Mouse (Mus musculus) forebrain, embryonic 13.5 days (tissue): ENCODE results near the gene Rnf43. TPM values are rescaled to one million over a fixed set of nuclear protein-coding genes. Genes with fewer than 3 reads are reported as not detected.
A peak's percentile ranks its signal among the peaks of the same experiment; 100 is the strongest.

Source experiments
- ATAC-seq: fragments of 200-750 bp; cut with Nextera tagmentation; 2 replicates; pipeline ENCODE4 v1.8.0; 2017
- H3K27ac ChIP-seq: fragments of 300-500 bp; sonication (generic); 2 replicates; pipeline ENCODE4 v1.5.1; 2015; ENCODE audit warnings: inconsistent platforms, mild to moderate bottlenecking, moderate library complexity
- H3K27me3 ChIP-seq: fragments of 300-500 bp; sonication (generic); 2 replicates; pipeline ENCODE4 v1.6.1; 2015; ENCODE audit warnings: mild to moderate bottlenecking, inconsistent platforms
- H3K36me3 ChIP-seq: fragments of 300-500 bp; sonication (generic); 2 replicates; pipeline ENCODE4 v1.6.1; 2015; ENCODE audit warnings: mild to moderate bottlenecking, inconsistent platforms; ENCODE audit not compliant: poor library complexity, severe bottlenecking
- H3K4me1 ChIP-seq: fragments of 300-500 bp; sonication (generic); 2 replicates; pipeline ENCODE4 v1.6.1; 2015; ENCODE audit warnings: inconsistent platforms
- H3K4me2 ChIP-seq: fragments of 300-500 bp; sonication (generic); 2 replicates; pipeline ENCODE4 v1.6.1; 2015; ENCODE audit warnings: inconsistent platforms, mild to moderate bottlenecking, moderate library complexity
- H3K4me3 ChIP-seq: fragments of 300-500 bp; sonication (generic); 2 replicates; pipeline ENCODE4 v1.5.1; 2015; ENCODE audit warnings: mild to moderate bottlenecking, inconsistent platforms
- H3K9ac ChIP-seq: fragments of 300-500 bp; sonication (generic); 2 replicates; pipeline ENCODE4 v1.6.1; 2015; ENCODE audit warnings: mild to moderate bottlenecking, inconsistent platforms
- H3K9me3 ChIP-seq: fragments of 300-500 bp; sonication (generic); replicated peaks from 2 replicates; pipeline ENCODE4 v1.6.1; 2016; ENCODE audit warnings: inconsistent platforms
- WGBS: fragments of 180-500 bp; shearing (Covaris S2); methylation state at CpG from one replicate; pipeline ENCODE4 v1.1.7; 2015; 5-methylcytosine and 5-hydroxymethylcytosine counted together
- polyA plus RNA-seq: library from polyadenylated mRNA; unstranded; fragments of >200 nt; fragmentation: Nextera tagmentation; extraction: Ambion mirVana; gene quantifications from 2 replicates; pipeline ENCODE4 v1.2.1, GENCODE M21; 2015

Gene Rnf43
- polyA plus RNA-seq, 1 experiment from 2014 or later, result 0.70 TPM

DNA sequence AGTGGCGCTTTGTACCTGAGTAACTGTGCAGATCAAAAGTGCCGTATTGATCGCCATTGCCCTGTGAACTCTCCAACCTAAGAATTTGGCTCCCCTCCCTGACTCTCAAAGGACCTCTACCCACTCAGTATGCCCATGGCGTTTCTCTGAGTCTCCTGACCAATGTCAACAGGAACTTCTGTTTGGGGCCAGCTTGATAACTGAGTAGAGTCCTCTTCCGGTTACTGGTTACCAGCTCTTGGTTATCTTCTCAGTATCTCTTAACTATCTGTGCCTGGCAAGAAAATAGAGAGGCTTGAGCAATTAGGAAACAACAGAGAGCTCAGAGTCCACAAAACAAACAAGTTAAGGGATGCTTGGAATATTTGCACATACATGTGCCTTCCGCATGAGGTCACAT lies 38.6 kb downstream of the Rnf43 start:
- 88% methylated on average over 6 of the region's 6 CpGs for WGBS
- Histone ChIP-seq H3K4me3 (no peak overlapping the region), H3K9me3 (no peaks in the 10 kb centered on the region)

DNA sequence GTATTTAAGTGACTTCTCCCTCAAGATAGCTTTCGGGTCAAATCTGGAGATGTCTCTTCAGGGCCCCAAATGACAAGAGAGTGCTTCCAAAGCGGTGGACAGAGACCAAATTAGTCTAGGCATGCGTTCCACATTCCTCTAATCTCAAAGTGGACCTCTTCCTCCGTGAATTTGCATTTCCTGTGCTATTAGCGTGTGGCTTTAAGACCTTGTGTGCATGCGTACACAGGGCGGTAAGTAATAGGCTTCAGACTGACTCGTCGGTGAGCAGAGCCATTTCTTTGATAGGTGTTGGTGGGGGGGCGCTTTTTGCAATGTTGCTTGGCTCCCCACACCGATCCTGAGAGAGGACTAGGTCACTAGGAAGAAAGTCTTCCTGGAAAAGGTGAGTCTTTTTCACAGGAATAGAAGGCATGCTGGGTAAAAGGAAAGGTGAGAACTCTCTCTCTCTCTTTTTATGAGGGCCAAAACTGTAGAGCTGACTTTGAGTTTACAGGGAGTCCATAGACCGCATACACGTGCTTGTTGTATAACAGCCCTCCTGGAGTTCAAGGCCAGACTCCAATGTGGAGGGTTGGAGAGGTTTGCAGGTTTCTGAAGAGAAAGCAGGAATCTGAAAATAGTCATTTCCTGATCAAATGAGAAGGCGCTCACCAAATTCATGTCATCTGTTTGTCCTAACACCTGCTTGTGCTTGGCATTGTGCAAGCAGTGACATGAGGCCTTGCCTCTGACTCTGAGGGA lies 39.5 kb downstream of the Rnf43 start:
- ATAC-seq, result no peak
- WGBS, result 87% methylated on average over 14 of the region's 14 CpGs

More for the DNA sequence above, 38.6 kb downstream of the Rnf43 start:
- no peaks in the 10 kb centered on the region for H3K4me1 ChIP-seq
- no peak overlapping the region for H3K27ac ChIP-seq
- no peak overlapping the region for H3K4me2 ChIP-seq
- no peaks in the 10 kb centered on the region for H3K36me3 ChIP-seq
- no peak overlapping the region for H3K9ac ChIP-seq
- ATAC-seq, result no peak
- H3K27me3 ChIP-seq, result no peaks in the 10 kb centered on the region

DNA sequence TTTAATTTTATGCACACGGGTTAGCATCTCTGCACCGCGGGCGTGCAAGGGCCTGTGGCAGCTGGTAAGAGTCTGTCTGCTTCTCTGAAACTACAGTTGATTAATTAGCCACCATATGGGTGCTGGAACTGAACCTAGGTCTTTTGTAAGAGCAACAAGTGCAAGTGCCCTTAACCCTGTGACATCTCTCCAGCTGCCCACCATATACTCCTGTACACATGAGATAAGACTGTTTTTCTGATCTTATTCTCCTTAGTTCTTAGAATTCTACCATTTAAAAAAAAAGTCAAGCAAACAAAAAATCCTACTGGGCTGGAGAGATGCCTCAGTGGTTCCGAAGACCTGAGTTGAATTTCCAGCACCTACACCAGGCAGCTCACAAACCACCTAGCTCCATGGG lies 41.1 kb downstream of the Rnf43 start:
- H3K4me2 ChIP-seq, result no peak overlapping the region
- no peaks in the 10 kb centered on the region for H3K36me3 ChIP-seq
- H3K27ac ChIP-seq, result no peak overlapping the region
- H3K9me3 ChIP-seq, result no peaks in the 10 kb centered on the region
- WGBS, result 93% methylated on average over 5 of the region's 5 CpGs
- H3K9ac ChIP-seq, result no peak overlapping the region
- no peaks in the 10 kb centered on the region for H3K27me3 ChIP-seq
- no peaks in the 10 kb centered on the region for H3K4me1 ChIP-seq
- no peak for ATAC-seq
- no peak overlapping the region for H3K4me3 ChIP-seq

More for the DNA sequence above, 39.5 kb downstream of the Rnf43 start:
- Histone ChIP-seq H3K4me1 (no peaks in the 10 kb centered on the region), H3K9me3 (no peaks in the 10 kb centered on the region), H3K4me2 (no peak overlapping the region), H3K27ac (no peak overlapping the region), H3K36me3 (no peaks in the 10 kb centered on the region), H3K4me3 (no peak overlapping the region), H3K27me3 (no peaks in the 10 kb centered on the region), H3K9ac (no peak overlapping the region)

DNA sequence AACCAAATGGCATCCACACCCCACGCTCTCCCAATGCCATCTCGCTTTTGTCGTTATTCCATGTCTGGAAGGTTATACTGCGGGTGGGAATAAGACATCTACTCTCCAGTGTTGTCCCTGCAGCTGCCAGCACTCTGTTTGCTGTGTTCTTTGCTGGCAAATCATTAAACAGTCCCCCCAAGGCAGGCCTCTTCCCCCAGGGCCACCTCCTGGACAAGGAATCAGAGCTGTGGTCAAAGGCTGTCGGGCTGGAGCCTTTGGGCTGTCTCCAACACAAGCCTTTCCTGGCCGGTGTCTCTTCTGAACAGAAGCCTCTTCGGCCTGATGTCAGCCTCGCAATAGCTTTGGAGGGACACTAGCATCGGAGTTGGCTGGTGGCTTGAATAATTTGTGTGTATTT lies 41.8 kb downstream of the Rnf43 start:
- no peak overlapping the region for H3K9ac ChIP-seq
- ATAC-seq, result no peak

DNA sequence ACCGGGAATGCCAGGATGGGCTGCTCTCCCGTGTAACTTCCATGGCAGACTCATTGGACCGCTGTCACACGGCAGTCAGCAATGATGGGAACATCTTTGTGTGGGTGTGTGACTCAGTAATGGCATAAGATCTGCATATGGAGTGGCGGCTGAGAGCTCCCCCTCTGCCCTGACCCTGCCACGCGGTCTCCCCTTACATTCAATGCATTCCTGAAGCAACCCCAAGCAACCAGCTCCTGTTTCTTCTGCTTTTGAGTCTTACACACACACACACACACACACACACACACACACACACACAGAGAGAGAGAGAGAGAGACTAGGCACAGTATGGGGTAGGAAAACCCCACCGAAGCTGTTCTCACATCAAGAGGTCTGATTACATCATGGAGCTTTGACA lies 45.0 kb downstream of the Rnf43 start:
- no peak for ATAC-seq
- Histone ChIP-seq H3K36me3 (no peaks in the 10 kb centered on the region), H3K4me1 (peaks cover 12% of the 10 kb centered on the region), H3K4me2 (no peak overlapping the region), H3K9me3 (no peaks in the 10 kb centered on the region), H3K27ac (no peak overlapping the region), H3K27me3 (peaks cover 16% of the 10 kb centered on the region), H3K4me3 (no peak overlapping the region), H3K9ac (no peak overlapping the region)
- WGBS, result 29% methylated on average over 8 of the region's 8 CpGs

More for the DNA sequence above, 41.8 kb downstream of the Rnf43 start:
- H3K4me1 ChIP-seq, result no peaks in the 10 kb centered on the region
- H3K4me2 ChIP-seq, result no peak overlapping the region
- no peaks in the 10 kb centered on the region for H3K36me3 ChIP-seq
- WGBS, result 93% methylated on average over 9 of the region's 9 CpGs
- H3K9me3 ChIP-seq, result no peaks in the 10 kb centered on the region
- H3K27me3 ChIP-seq, result peaks cover 3% of the 10 kb centered on the region
- no peak overlapping the region for H3K27ac ChIP-seq
- H3K4me3 ChIP-seq, result no peak overlapping the region

DNA sequence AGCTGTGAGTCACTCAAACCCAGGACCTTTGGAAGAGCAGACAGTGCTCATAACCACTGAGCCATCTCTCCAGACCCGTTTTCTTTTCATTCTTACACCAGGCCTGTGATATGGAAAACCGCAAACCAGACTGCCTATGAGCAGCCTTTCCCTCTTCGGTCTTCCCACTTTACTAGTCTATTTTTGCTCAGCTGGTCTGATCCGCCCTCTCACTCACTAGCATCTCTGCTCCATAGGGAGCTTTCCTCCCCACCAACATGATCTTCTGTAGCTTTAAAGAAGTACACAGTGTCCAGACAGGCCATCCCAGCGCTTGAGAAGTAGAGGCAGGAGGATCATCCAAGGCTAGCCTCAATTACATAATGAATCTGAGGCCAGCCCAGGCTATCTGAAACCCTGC lies 46.5 kb downstream of the Rnf43 start:
- Histone ChIP-seq H3K9me3 (no peaks in the 10 kb centered on the region), H3K27ac (no peak overlapping the region), H3K4me1 (peaks cover 12% of the 10 kb centered on the region), H3K27me3 (peaks cover 16% of the 10 kb centered on the region), H3K36me3 (no peaks in the 10 kb centered on the region), H3K4me2 (no peak overlapping the region), H3K9ac (no peak overlapping the region), H3K4me3 (no peak overlapping the region)
- no peak for ATAC-seq
- 83% methylated on average over 5 of the region's 5 CpGs for WGBS

DNA sequence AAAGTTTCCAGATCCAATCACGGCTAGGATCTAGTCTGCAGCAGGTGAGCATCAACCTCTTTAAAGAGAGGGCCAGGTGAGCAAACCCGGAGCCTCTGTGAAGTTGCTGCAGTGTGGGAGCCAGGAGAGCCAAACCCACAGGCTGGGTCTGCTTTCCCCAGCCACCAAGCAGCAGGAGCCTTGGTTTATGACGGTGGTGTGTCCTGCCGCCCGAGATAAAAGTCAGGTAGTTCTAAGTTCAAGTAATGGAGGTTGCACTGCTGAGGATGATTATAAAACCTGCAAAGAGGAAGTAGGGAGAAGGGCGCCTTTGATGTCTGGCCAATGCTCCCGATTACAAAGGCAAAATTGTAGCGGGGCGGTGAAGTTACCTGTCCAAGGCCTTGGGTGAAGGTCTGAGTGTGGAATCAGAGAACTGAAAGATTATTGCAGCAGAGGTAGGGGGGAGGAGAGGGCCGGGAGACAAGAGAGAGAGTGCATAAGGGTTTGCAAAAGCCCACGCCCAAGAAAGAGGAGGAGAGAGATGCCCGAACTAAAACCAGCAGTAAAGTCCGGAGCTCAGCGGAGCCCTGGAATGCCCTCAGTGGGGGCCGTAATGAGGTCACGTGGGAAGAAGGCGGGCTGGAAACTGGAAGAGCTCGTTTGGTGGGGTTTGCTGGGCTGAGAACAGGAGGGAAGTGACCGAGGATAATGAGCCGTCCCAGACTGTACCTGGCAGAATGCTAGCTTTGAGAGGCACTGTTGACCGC lies 47.2 kb downstream of the Rnf43 start:
- no peaks in the 10 kb centered on the region for H3K36me3 ChIP-seq
- H3K27me3 ChIP-seq, result peaks cover 16% of the 10 kb centered on the region
- WGBS, result 11% methylated on average over 21 of the region's 21 CpGs
- no peaks in the 10 kb centered on the region for H3K9me3 ChIP-seq
- peak overlapping the region; percentile 25 for H3K4me3 ChIP-seq
- H3K9ac ChIP-seq, result no peak overlapping the region
- peaks cover 12% of the 10 kb centered on the region for H3K4me1 ChIP-seq
- no peak for ATAC-seq
- H3K27ac ChIP-seq, result no peak overlapping the region
- H3K4me2 ChIP-seq, result peak overlapping the region; percentile 54

DNA sequence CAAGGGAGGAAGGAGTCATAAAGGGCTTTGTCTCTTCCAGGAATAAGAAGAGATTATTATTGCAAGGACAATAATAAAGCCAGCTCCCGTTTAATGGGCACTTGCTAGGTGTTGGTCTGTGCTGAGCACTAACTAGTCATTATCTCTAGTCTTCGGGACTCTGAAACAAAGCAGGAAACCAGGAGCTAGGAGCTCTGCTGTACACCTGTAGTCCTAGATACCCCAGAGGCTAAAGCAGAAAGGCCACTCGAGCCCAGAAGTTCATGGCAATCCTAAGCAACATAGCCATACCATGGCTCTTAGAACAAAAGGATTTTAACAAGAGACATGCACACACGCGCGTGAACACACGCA lies 47.7 kb downstream of the Rnf43 start:
- Histone ChIP-seq H3K4me2 (peak overlapping the region; percentile 54), H3K36me3 (no peaks in the 10 kb centered on the region), H3K27me3 (peaks cover 16% of the 10 kb centered on the region), H3K4me3 (peak overlapping the region; percentile 25), H3K9ac (no peak overlapping the region), H3K27ac (no peak overlapping the region), H3K9me3 (no peaks in the 10 kb centered on the region), H3K4me1 (peaks cover 12% of the 10 kb centered on the region)
- WGBS, result 54% methylated on average over 7 of the region's 7 CpGs
- no peak for ATAC-seq

DNA sequence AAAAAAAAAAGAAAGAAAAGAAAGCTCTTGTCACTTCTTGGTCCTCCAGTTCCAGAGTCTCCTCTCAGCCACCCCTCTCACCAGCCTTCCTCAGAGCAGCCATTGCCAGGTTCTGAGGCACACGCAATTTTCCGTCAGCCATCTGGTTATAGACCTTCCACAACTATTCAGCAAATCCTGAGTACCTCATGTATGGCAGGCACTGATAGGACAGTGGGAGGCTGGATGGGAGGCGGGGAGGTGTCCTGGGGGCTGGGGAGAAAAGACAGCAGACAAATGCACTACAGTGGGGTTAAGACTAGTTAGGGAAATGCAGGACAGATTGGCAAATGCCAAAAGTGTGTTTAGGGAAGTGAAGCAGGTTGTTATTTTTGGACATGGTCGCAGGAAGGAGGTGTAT lies 49.7 kb downstream of the Rnf43 start:
- peaks cover 12% of the 10 kb centered on the region for H3K4me1 ChIP-seq
- no peak for ATAC-seq
- no peak overlapping the region for H3K27ac ChIP-seq
- peaks cover 16% of the 10 kb centered on the region for H3K27me3 ChIP-seq
- H3K4me2 ChIP-seq, result no peak overlapping the region
- no peak overlapping the region for H3K9ac ChIP-seq
- H3K9me3 ChIP-seq, result no peaks in the 10 kb centered on the region
- no peak overlapping the region for H3K4me3 ChIP-seq
- WGBS, result 84% methylated on average over 4 of the region's 4 CpGs
- no peaks in the 10 kb centered on the region for H3K36me3 ChIP-seq

DNA sequence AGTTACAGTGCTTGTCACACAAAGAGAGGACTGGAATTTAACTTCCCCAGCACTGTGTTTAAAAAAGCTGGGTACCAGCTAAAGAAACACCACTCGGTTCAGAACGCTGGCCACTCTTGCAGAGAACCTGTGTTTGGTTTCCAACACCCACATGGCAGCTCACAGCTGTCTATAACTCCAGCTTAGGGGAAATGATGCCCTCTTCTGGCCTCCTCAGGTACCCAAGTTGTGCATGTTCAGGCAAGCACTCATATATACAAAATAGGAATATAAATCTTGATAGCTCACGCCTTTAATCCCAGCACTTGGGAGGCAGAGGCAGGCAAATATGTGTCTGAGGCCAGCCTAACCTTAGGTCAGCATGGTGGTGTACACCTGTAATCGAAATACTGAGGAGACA lies 53.5 kb downstream of the Rnf43 start:
- 79% methylated on average over 4 of the region's 4 CpGs for WGBS
- Histone ChIP-seq H3K27ac (no peak overlapping the region), H3K4me3 (no peak overlapping the region), H3K27me3 (no peaks in the 10 kb centered on the region), H3K4me2 (no peak overlapping the region), H3K36me3 (no peaks in the 10 kb centered on the region), H3K9me3 (no peaks in the 10 kb centered on the region), H3K4me1 (no peaks in the 10 kb centered on the region), H3K9ac (no peak overlapping the region)
- no peak for ATAC-seq

DNA sequence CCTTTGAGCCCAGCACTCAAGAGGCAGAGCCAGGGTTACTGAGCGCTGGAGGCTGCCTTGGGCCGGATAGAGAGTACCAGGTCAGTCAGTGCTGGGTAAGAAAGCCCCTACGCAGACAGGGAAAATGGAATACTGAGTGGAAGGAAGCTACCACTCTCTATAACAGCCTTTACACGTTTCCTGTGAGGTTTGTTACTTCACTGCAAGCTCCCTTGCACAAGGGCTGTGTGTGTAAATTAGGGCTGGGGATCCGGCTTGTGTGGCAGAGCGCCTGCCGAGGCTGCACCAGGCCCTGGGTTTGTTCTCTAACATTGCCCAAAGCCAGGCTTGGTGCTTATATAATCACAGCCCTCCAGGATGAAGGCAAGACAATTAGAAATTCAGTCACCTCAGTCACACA lies 57.0 kb downstream of the Rnf43 start:
- peak overlapping the region; percentile 21; the same call in 1 of the 2 replicates for H3K9ac ChIP-seq
- no peaks in the 10 kb centered on the region for H3K4me1 ChIP-seq
- 63% methylated on average over 7 of the region's 7 CpGs for WGBS
- H3K4me2 ChIP-seq, result no peak overlapping the region
- H3K36me3 ChIP-seq, result no peaks in the 10 kb centered on the region
- no peak for ATAC-seq
- no peak overlapping the region for H3K27ac ChIP-seq
- no peak overlapping the region for H3K4me3 ChIP-seq
- H3K27me3 ChIP-seq, result no peaks in the 10 kb centered on the region
- H3K9me3 ChIP-seq, result no peaks in the 10 kb centered on the region

DNA sequence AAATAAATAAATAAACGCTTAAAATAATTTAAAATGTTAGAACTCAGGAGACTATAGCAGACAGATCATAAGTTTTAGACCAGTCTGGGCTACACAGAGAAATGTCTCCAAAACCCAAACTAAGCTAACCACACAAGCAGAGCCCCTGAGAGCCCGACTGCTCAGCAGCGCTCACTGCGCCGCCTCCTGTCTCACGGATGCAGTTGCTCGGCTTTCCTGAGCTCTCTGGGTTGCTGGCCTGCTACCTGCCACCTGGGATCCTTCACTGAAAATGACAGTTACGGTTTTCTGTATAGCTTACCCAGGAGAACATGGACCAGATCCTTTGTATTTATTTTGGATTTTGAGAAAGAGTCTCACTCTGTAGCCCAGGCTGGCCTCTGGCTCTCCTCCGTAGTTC lies 57.8 kb downstream of the Rnf43 start:
- H3K36me3 ChIP-seq, result no peaks in the 10 kb centered on the region
- no peak overlapping the region for H3K4me2 ChIP-seq
- 44% methylated on average over 9 of the region's 9 CpGs for WGBS
- no peaks in the 10 kb centered on the region for H3K27me3 ChIP-seq
- no peak overlapping the region for H3K9ac ChIP-seq
- H3K9me3 ChIP-seq, result no peaks in the 10 kb centered on the region
- H3K4me3 ChIP-seq, result no peak overlapping the region
- H3K27ac ChIP-seq, result no peak overlapping the region
- ATAC-seq, result no peak
- no peaks in the 10 kb centered on the region for H3K4me1 ChIP-seq
